Mouse (Mus musculus): ENCODE measurements around the gene Kcnj15.

The Kcnj15 gene

GRCm38 (mm10) chr16:95297651-95298050 is 40.3 kb downstream of the Kcnj15 start:
- no peak for DNase-seq

GRCm38 (mm10) chr16:95301667-95302066 is 44.3 kb downstream of the Kcnj15 start:
- no peak for DNase-seq

- DNase-seq: no peak
Observed at GRCm38 (mm10) chr16:95303676-95304075, 46.3 kb downstream of the Kcnj15 start.

- DNase-seq: no peak
Observed at GRCm38 (mm10) chr16:95307823-95308360, 50.5 kb downstream of the Kcnj15 start.

- no peak for DNase-seq
Observed at GRCm38 (mm10) chr16:95321945-95322625, 64.7 kb downstream of the Kcnj15 start.

- no peak for DNase-seq
Observed at GRCm38 (mm10) chr16:95332159-95332558, 74.8 kb downstream of the Kcnj15 start.

GRCm38 (mm10) chr16:95340885-95341791 is 83.8 kb downstream of the Kcnj15 start:
- DNase-seq: peak; percentile 82

- no peak for DNase-seq
Observed at GRCm38 (mm10) chr16:95342030-95342429, 84.7 kb downstream of the Kcnj15 start.

- no peak for DNase-seq
Observed at GRCm38 (mm10) chr16:95344961-95345360, 87.6 kb downstream of the Kcnj15 start.

- DNase-seq: peak; percentile 71
Observed at GRCm38 (mm10) chr16:95345882-95346281, 88.5 kb downstream of the Kcnj15 start.

GRCm38 (mm10) chr16:95347202-95347601 is 89.8 kb downstream of the Kcnj15 start:
- no peak for DNase-seq

GRCm38 (mm10) chr16:95348555-95348954 is 91.2 kb downstream of the Kcnj15 start:
- DNase-seq: no peak

- no peak for DNase-seq
Observed at GRCm38 (mm10) chr16:95349344-95349743, 92.0 kb downstream of the Kcnj15 start.

- no peak for DNase-seq
Observed at GRCm38 (mm10) chr16:95349745-95350144, 92.4 kb downstream of the Kcnj15 start.
